Mouse (Mus musculus): ENCODE data around the gene Dhx9.
"Not testable (repeated sequence)": the region's sequence is repeated elsewhere in the genome, so short reads cannot be mapped to it uniquely, and the experiment has no call there.

Gene Dhx9

GRCm38 (mm10) chr1:153487500-153487879, at the start of gene Dhx9:
Dhx9 (minus strand) TSS chr1:153487660.
- DNase-seq = peak; percentile 97

GRCm38 (mm10) chr1:153535611-153536010, 48.2 kb upstream of the Dhx9 start:
- DNase-seq = no peak

- DNase-seq = not testable (repeated sequence)
Observed at GRCm38 (mm10) chr1:153532896-153533295, 45.4 kb upstream of the Dhx9 start.

GRCm38 (mm10) chr1:153532234-153532841, 44.9 kb upstream of the Dhx9 start:
- no peak for DNase-seq

- DNase-seq = no peak
Observed at GRCm38 (mm10) chr1:153531677-153532233, 44.3 kb upstream of the Dhx9 start.

GRCm38 (mm10) chr1:153522116-153522515, 34.7 kb upstream of the Dhx9 start:
- no peak for DNase-seq

- no peak for DNase-seq
Observed at GRCm38 (mm10) chr1:153515368-153515767, 27.9 kb upstream of the Dhx9 start.

- no peak for DNase-seq
Observed at GRCm38 (mm10) chr1:153510330-153511009, 23.0 kb upstream of the Dhx9 start.

- DNase-seq = not testable (repeated sequence)
Observed at GRCm38 (mm10) chr1:153509569-153509968, 22.1 kb upstream of the Dhx9 start.

GRCm38 (mm10) chr1:153509012-153509411, 21.6 kb upstream of the Dhx9 start:
- DNase-seq = no peak

- DNase-seq = peak; percentile 40
Observed at GRCm38 (mm10) chr1:153506266-153506665, 18.8 kb upstream of the Dhx9 start.

- no peak for DNase-seq
Observed at GRCm38 (mm10) chr1:153501644-153502321, 14.3 kb upstream of the Dhx9 start.

- no peak for DNase-seq
Observed at GRCm38 (mm10) chr1:153500030-153500429, 12.6 kb upstream of the Dhx9 start.

- DNase-seq = no peak
Observed at GRCm38 (mm10) chr1:153496030-153496429, 8.6 kb upstream of the Dhx9 start.

GRCm38 (mm10) chr1:153493931-153494330, 6.5 kb upstream of the Dhx9 start:
- no peak for DNase-seq

- no peak for DNase-seq
Observed at GRCm38 (mm10) chr1:153493338-153493737, 5.9 kb upstream of the Dhx9 start.

GRCm38 (mm10) chr1:153491822-153492221, 4.4 kb upstream of the Dhx9 start:
- DNase-seq = no peak

- DNase-seq = no peak
Observed at GRCm38 (mm10) chr1:153491345-153491744, 3.9 kb upstream of the Dhx9 start.

GRCm38 (mm10) chr1:153489963-153490362, 2.5 kb upstream of the Dhx9 start:
- no peak for DNase-seq

GRCm38 (mm10) chr1:153489540-153489939, 2.1 kb upstream of the Dhx9 start:
- no peak for DNase-seq

GRCm38 (mm10) chr1:153489132-153489531, 1.7 kb upstream of the Dhx9 start:
- DNase-seq = no peak

- DNase-seq = peak; percentile 38
Observed at GRCm38 (mm10) chr1:153486767-153487499, 527 bp downstream of the Dhx9 start.

GRCm38 (mm10) chr1:153486120-153486519, 1.3 kb downstream of the Dhx9 start:
- not testable (repeated sequence) for DNase-seq
